Mouse (Mus musculus) embryonic facial prominence, embryonic 14.5 days (tissue): ENCODE measurements at regions not wholly inside any gene's neighbourhood (a gene's known extent, or its start where the extent isn't known, plus 50 kb on each side); places are given as distances from the start of the nearest gene placed in this dataset.

ENCODE experiments used
- ATAC-seq: fragments of 200-750 bp; cut with Nextera tagmentation; 2 replicates; pipeline ENCODE4 v1.8.0; 2017; ENCODE audit warnings: low read depth, moderate number of reproducible peaks, moderate TSS enrichment
- DNase-seq: peaks from one replicate; pipeline ENCODE4 v3.0.0-alpha.2; 2015; ENCODE audit warnings: low spot score
- H3K27ac ChIP-seq: fragments of 300-500 bp; sonication (generic); replicated peaks from 2 replicates; pipeline ENCODE4 v1.5.1; 2014; ENCODE audit warnings: low read depth, mild to moderate bottlenecking, low read length, moderate library complexity
- H3K27me3 ChIP-seq: fragments of 300-500 bp; sonication (generic); replicated peaks from 2 replicates; pipeline ENCODE4 v1.6.1; 2014; ENCODE audit warnings: low read length; ENCODE audit not compliant: control insufficient read depth, insufficient read depth
- H3K36me3 ChIP-seq: fragments of 300-500 bp; sonication (generic); 2 replicates; pipeline ENCODE4 v1.6.1; 2014; ENCODE audit warnings: low read length, mixed read lengths; ENCODE audit not compliant: control insufficient read depth, insufficient read depth
- H3K4me1 ChIP-seq: fragments of 300-500 bp; sonication (generic); 2 replicates; pipeline ENCODE4 v1.6.1; 2014; ENCODE audit warnings: antibody characterized with exemption, low read length; ENCODE audit not compliant: control insufficient read depth, insufficient read depth
- H3K4me2 ChIP-seq: fragments of 300-500 bp; sonication (generic); 2 replicates; pipeline ENCODE4 v1.6.1; 2014; ENCODE audit warnings: low read depth, mild to moderate bottlenecking, low read length, moderate library complexity, mixed read lengths
- H3K4me3 ChIP-seq: fragments of 300-500 bp; sonication (generic); 2 replicates; pipeline ENCODE4 v1.5.1; 2014; ENCODE audit warnings: low read depth, mild to moderate bottlenecking, low read length
- H3K9ac ChIP-seq: fragments of 300-500 bp; sonication (generic); 2 replicates; pipeline ENCODE4 v1.6.1; 2014; ENCODE audit warnings: low read depth, mild to moderate bottlenecking, low read length, moderate library complexity, mixed read lengths
- H3K9me3 ChIP-seq: fragments of 300-500 bp; sonication (generic); 2 replicates; pipeline ENCODE4 v1.6.1; 2016; ENCODE audit warnings: low read length; ENCODE audit not compliant: control insufficient read depth
- WGBS: fragments of 180-500 bp; shearing (Covaris S2); extraction: QIAGEN DNeasy Blood & Tissue Kit; methylation state at CpG from one replicate; pipeline ENCODE4 v1.1.7; 2014; 5-methylcytosine and 5-hydroxymethylcytosine counted together

DNA sequence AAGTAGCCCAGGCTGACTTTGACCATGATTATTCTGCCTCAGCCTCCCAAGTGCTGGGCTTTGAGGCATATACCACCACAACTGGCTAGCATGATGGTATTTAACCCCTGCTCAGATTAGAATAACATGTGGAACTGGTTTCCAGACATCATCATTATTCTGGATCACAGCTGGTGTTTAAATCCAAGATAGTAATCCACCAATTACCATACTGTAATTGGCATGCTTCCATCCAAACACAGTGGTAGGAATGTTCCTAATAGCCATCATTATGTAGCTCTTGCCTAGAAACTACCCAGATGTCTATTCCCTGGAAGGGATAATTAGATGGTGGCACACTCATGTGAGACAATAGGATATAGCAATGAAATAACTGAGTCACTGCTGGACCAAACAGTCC, 77.4 kb downstream of the Ccdc71l start:
- Histone ChIP-seq H3K9me3 (no peaks in the 10 kb centered on the region), H3K4me2 (no peak overlapping the region), H3K9ac (no peak overlapping the region), H3K27ac (no peak overlapping the region), H3K4me1 (no peaks in the 10 kb centered on the region), H3K4me3 (no peak overlapping the region), H3K36me3 (no peaks in the 10 kb centered on the region), H3K27me3 (no peaks in the 10 kb centered on the region)
- ATAC-seq (peak; percentile 75; the same call in 1 of the 2 replicates), DNase-seq (peak; percentile 58)

DNA sequence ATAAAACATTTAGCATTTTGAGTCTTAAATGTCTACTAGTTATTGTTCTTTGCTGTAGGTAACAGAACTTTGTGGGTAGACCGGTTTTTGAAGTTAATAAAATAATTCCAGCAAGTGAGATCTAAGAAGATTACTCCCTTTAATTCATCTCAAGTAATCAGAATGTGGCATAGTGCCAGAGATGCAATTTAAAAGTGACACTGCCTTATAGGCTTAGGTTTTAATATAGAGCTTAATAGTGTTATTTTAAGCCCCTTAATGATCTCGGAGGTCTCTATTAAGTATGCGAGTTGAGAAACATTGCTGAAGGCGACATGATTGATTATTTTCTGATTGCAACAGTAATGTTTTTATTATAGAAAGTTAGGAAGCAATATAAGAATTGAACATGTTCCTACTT, 78.3 kb downstream of the Ccdc71l start:
- no peaks in the 10 kb centered on the region for H3K9me3 ChIP-seq
- ATAC-seq, result no peak

DNA sequence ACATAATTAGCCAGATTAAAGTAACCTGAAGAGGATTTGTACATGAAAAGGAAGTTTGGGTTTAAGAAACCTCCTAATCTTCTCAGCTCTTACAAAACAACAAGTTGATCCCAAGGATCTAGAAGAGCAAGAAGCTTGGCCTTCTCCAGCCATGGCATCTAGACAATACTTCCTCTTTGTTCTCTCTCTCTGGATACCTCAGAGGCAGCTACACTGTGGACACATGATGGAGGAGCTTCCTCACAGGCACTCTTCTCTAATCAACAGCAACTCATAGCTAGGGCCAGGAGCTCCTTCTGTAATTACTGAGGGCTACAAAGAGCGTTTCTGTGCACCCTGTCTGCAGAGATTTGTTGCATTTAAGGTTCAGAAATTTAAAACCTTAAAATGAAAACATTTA, 79.9 kb downstream of the Ccdc71l start:
- no peaks in the 10 kb centered on the region for H3K9me3 ChIP-seq
- 74% methylated on average over 1 of the region's 1 CpGs for WGBS

More for the DNA sequence above, 78.3 kb downstream of the Ccdc71l start:
- peak; percentile 63 for DNase-seq
- WGBS, result 71% methylated on average over 4 of the region's 4 CpGs
- Histone ChIP-seq H3K4me1 (no peaks in the 10 kb centered on the region), H3K4me3 (no peak overlapping the region), H3K9ac (no peak overlapping the region), H3K4me2 (no peak overlapping the region), H3K36me3 (no peaks in the 10 kb centered on the region), H3K27ac (no peak overlapping the region), H3K27me3 (no peaks in the 10 kb centered on the region)

DNA sequence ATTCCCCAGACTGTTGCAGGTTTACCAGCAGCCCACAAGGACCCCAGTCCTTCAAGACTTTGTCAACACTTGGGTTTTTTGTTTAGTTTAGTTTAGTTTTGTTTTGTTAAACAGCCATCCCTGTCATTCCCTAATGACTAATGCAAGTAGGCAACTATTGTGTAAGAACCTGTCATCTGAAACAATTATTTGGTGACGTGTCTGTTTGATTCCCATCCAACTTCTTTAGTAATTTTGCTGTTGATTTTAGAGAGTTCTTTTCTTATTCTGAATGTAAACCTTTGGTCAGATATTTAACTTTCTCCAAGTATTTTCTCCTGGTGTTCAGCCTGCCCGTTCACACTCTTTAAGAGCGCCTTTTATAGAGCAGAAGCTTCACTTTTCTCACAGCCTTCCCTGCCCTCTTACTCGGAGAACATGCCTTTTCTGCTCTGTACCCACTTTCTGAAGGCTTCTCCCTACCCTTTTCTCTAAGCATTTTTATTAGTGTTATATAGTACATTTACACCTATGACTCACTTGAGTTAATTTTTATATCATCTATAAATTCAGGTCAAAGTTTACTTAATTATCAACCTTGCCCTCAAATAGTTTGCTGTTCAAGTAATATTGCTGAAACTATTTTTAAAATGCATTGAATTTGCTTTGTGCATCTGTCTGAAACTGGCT, 82.0 kb downstream of the Ccdc71l start:
- Histone ChIP-seq H3K4me3 (no peak overlapping the region), H3K9ac (no peak overlapping the region), H3K9me3 (no peaks in the 10 kb centered on the region), H3K27ac (no peak overlapping the region), H3K4me2 (no peak overlapping the region), H3K27me3 (no peaks in the 10 kb centered on the region), H3K4me1 (no peaks in the 10 kb centered on the region), H3K36me3 (no peaks in the 10 kb centered on the region)
- DNase-seq (peak; percentile 17), ATAC-seq (no peak)
- WGBS, result 75% methylated on average over 4 of the region's 4 CpGs

More for the DNA sequence above, 79.9 kb downstream of the Ccdc71l start:
- no peaks in the 10 kb centered on the region for H3K36me3 ChIP-seq
- ATAC-seq (no peak), DNase-seq (no peak)
- no peaks in the 10 kb centered on the region for H3K4me1 ChIP-seq
- H3K9ac ChIP-seq, result no peak overlapping the region
- no peak overlapping the region for H3K4me3 ChIP-seq
- no peak overlapping the region for H3K27ac ChIP-seq
- no peaks in the 10 kb centered on the region for H3K27me3 ChIP-seq
- no peak overlapping the region for H3K4me2 ChIP-seq

DNA sequence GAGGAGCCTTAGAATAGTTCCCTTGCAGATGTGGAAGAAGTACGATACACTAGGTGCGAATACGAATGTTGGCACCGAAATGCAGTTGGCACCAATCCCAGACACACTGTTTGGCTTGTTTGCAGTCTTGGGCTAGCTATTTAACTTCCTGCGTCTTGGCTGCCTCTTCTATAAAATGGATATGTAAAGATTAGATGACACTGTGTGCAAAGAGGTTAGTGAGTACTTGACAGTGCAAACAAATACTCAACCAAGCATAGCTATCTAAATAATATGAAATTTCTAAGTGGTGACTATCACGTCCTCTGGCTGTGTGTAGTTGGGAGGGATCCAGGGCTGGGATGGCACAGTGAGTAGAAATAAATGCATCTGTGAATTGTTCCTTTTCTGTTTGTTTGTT, 86.9 kb downstream of the Ccdc71l start:
- H3K9ac ChIP-seq, result no peak overlapping the region
- no peaks in the 10 kb centered on the region for H3K27me3 ChIP-seq
- H3K9me3 ChIP-seq, result no peaks in the 10 kb centered on the region
- ATAC-seq, result peak; percentile 75
- no peaks in the 10 kb centered on the region for H3K4me1 ChIP-seq
- H3K4me3 ChIP-seq, result no peak overlapping the region
- H3K4me2 ChIP-seq, result no peak overlapping the region
- no peaks in the 10 kb centered on the region for H3K36me3 ChIP-seq
- peak; percentile 70 for DNase-seq
- WGBS, result 62% methylated on average over 6 of the region's 6 CpGs
- no peak overlapping the region for H3K27ac ChIP-seq

DNA sequence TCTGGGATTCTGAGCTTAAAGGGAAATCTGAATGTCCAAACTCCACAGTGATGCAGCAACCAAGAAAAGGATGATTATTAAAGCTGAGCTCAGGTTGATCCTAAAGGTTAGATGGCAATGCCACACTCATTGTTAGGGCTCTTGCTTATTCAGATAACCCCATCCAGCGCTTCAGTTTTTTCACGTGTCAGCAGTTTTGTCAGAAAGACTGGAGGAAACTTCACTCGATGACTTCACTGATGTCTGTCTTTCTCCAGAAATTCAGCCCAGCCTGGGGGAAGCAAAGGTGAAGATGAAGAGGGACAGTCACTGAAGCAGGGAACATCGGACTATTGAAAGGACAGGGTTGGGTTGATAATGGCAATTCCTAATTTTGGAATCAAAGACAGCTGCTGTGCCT, 91.4 kb downstream of the Ccdc71l start:
- no peak overlapping the region for H3K4me2 ChIP-seq
- 73% methylated on average over 4 of the region's 4 CpGs for WGBS
- H3K36me3 ChIP-seq, result no peaks in the 10 kb centered on the region
- no peak overlapping the region for H3K9ac ChIP-seq
- no peak for DNase-seq
- no peak overlapping the region for H3K27ac ChIP-seq
- H3K9me3 ChIP-seq, result no peaks in the 10 kb centered on the region
- no peak for ATAC-seq
- no peaks in the 10 kb centered on the region for H3K4me1 ChIP-seq
- no peaks in the 10 kb centered on the region for H3K27me3 ChIP-seq
- no peak overlapping the region for H3K4me3 ChIP-seq

DNA sequence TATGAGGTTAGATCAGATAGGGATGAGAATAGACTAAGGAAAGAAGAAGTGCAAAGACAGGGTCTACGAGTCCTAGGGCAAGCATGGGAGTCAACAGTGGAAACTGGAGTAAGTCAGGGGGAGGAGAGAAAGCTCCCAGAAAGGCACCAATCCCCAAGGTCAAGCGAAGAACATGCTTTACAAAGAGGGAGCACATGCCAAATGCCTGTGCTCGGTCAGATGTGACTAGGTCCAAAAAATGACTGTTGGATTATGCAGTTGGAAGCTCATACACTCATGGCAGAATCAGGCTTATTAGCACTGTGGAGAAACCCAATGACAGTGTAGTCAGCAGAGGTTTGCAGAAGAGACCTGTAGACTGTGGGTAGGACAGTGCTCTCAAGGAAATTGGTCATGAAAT, 100.9 kb downstream of the Ccdc71l start:
- H3K9ac ChIP-seq, result no peak overlapping the region
- H3K36me3 ChIP-seq, result no peaks in the 10 kb centered on the region
- ATAC-seq, result no peak
- H3K4me1 ChIP-seq, result no peaks in the 10 kb centered on the region
- H3K27ac ChIP-seq, result no peak overlapping the region
- DNase-seq, result no peak
- H3K27me3 ChIP-seq, result no peaks in the 10 kb centered on the region
- 72% methylated on average over 3 of the region's 3 CpGs for WGBS
- no peak overlapping the region for H3K4me3 ChIP-seq
- no peak overlapping the region for H3K4me2 ChIP-seq
- no peaks in the 10 kb centered on the region for H3K9me3 ChIP-seq

DNA sequence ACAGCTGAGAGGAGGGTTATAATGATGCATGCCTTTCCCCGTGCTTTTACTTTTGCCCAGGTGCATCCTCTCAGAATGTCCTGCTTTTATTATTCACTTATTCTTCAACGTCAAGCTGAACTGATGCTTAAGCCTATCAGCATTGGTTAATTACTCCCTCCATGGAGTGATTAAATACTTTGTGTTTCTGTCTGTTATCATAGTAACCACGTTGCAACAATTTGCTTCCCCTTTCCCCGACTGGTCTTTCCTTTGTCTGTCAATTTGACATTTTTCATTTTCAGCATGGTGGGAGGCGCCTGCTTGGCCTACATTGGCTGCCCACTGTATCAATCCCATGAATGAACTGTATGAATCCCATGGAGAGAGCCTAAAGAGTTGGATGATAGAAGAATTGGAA, 101.8 kb downstream of the Ccdc71l start:
- no peak for ATAC-seq
- no peak overlapping the region for H3K4me2 ChIP-seq
- WGBS, result 71% methylated on average over 5 of the region's 5 CpGs
- H3K27me3 ChIP-seq, result no peaks in the 10 kb centered on the region
- DNase-seq, result no peak
- no peaks in the 10 kb centered on the region for H3K9me3 ChIP-seq
- H3K36me3 ChIP-seq, result no peaks in the 10 kb centered on the region
- no peak overlapping the region for H3K9ac ChIP-seq
- no peak overlapping the region for H3K27ac ChIP-seq
- no peak overlapping the region for H3K4me3 ChIP-seq
- H3K4me1 ChIP-seq, result no peaks in the 10 kb centered on the region

DNA sequence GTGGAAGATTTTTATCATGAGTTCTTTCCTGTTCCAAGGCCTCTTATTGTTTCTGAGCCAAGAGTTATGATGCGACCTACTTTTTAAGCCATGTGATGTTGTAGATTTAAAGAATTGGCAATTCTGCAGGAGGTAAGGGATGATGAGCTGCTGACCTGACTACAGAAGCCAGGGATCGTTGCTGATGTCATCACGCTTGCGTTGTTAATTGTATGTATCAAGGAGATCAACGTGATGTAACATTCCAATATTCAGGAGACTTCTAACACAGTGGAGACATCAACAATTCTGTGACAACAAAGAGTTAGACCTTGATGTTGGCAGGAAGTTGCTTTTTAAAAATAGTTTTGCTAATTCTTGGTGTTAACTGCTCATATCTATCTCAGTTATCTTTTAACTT, 102.5 kb downstream of the Ccdc71l start:
- H3K9me3 ChIP-seq, result no peaks in the 10 kb centered on the region
- 85% methylated on average over 5 of the region's 5 CpGs for WGBS
- no peaks in the 10 kb centered on the region for H3K27me3 ChIP-seq
- H3K36me3 ChIP-seq, result no peaks in the 10 kb centered on the region
- no peaks in the 10 kb centered on the region for H3K4me1 ChIP-seq
- no peak overlapping the region for H3K27ac ChIP-seq
- no peak for DNase-seq
- H3K9ac ChIP-seq, result no peak overlapping the region
- H3K4me2 ChIP-seq, result no peak overlapping the region
- ATAC-seq, result no peak
- no peak overlapping the region for H3K4me3 ChIP-seq
